Mouse (Mus musculus) cerebellum, postnatal 25 days (tissue): ENCODE data around the gene Gm10643.

Experiments
- DNase-seq, 2 experiments: peaks; one replicate each; pipeline ENCODE4 v3.0.0; 2021; ENCODE audit warnings: mixed read lengths in 2 of 2

Gene Gm10643

DNA sequence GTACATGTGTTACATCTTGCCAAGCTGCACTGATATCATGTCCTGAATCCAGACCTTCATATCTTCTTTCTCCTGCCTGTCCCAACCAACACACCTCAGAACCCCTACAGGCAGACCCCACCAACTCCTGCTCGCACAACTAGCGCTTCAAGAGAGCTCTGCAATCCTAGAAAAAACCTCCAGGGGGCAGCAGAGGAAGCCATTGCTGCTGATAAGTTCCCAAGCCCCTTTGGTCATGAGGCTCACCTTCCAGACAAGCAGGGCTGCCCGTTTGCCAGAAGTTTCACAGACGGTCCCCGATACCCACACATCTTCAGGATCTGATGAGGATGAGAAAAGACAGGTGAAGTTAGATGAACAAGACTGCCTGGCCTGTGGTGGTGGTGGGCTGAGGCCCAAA is 25.9 kb downstream of the Gm10643 start:
- peak; percentile 80 to 85 for DNase-seq

DNA sequence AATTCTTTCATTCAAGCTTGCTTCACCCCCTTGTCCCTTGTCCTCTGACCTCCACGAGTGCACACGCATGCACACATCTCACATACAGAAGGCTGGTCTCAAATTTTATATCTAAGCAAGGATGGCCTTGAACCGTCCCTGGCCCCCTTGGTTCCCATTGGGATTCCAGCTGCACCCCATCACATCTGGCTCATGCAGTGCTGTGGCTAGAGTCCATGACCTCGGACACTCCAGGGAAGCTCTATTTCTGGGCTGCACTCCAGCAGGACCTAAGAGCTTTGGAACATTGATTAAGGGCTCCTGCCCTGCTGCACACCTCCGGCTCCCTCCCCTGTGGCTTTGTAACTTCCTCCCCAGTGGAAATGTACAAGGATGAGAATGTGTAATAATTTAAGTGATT is 26.9 kb downstream of the Gm10643 start:
- no peak for DNase-seq

DNA sequence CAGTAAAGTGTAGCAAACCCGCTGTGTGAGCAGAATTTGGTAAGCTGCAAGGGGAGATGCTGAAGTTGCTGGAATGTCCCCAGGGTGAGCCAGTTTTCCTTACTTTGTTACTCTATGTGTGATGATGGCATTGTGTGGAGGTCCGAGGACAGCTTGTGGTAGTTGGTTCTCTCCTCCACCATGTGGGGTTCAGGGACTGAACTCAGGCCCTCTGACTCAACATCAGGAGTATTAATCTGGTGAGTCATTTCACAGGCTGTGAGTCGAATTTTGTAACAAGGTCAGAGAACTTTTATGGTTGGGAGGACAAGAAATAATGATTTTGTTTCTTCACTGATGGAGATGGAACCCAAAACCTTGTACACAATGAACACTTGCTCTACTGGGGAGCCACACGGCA is 32.2 kb downstream of the Gm10643 start:
- no peak for DNase-seq

DNA sequence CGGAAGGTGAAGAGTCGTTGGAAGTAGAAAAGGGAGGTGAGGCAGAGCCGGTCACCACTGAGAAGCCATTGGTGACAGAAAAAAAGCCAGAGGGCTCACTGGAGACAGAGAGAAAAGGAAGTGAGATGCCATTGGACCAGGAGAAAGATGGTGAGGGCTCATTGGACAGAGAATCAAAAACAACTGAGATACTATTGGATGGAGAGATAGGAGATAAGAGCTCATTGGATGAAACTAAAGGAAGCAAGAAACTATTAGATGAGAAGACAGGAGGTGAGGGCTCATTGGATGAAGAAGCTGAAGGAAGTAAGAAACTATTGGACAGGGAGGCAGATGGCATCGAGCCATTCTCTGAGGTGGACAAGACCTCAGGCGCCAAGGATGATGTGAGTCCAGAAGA is 35.7 kb downstream of the Gm10643 start:
- no peak for DNase-seq

DNA sequence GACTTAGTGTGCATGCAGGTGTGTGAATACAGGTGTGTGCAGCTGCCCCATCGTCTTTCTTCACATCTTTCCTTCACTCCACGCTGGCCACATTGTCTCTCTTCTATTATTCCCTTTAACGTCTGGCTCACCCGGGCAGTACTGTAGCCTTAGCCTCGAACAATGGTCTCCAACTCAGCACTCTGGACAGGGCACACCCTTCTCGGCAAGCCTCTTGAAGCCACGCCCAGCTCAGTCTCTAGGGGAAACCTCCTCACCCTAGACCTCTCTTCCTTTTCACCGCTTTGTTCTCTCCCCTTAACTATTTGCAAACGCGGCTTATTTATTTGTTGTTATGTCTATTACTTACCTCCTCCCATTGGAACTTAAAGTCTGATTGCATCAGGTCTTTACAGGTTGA is 37.5 kb downstream of the Gm10643 start:
- no peak for DNase-seq

DNA sequence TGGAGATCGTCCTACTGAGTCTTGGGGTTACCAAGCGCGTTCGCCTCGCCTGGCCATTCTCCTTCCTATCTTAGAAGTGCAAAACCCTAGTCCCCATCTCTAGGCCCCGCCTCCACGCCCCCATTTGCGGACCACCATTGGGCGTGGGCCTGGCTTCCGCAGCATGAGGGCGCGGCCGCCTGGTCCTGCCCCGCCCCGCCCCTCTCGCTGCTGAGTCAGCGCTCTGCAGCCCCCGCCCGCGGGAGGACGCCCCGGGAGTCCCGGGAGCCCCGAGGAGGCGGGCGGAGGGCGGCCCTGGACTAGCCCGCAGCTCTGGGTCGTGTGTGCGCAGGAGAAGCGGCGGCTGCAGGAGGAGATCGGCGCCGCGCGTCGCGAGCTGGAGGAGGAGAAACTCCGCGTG is 39.1 kb downstream of the Gm10643 start:
- DNase-seq = peak in 1 of 2 experiments; percentile 47

DNA sequence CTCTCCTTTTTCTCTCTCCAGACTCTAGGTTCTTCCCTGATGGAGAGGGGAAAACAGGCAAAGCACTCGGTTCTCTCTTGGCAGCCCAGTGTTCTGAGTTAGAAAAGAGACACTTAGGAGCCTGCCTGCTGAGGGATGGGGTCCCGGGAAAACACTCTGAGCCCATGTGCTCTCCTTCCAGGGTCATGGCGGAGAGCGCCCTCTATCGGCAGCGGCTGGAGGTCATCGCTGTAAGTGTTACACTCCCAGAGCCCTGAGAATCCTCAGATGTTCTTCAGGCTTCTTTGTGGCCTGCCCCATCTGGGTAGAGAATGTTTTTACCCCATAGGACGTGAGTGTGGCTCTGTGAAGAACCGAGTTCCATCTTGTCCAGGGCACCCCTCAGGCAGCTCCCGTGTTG is 40.8 kb downstream of the Gm10643 start:
- peak; percentile 51 to 66 for DNase-seq

DNA sequence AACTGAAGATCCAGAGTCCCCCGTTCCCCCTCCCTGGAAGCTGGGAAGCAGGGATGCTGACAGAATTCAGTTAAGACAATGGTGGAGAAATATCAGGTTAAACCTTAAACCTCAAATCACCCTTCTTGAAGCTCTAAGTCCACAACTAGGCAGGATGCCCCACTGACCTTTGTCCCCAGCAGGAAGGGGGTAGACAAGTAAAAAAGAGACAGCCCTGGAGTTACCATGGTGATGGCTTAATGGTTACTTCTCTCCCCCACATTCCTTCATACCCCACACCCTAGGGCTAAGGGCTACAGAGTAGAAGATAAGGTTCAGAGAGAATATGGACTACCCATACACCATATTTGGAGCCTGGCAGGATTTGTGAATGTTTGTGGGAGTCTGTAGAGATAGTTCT is 41.3 kb downstream of the Gm10643 start:
- DNase-seq = no peak

DNA sequence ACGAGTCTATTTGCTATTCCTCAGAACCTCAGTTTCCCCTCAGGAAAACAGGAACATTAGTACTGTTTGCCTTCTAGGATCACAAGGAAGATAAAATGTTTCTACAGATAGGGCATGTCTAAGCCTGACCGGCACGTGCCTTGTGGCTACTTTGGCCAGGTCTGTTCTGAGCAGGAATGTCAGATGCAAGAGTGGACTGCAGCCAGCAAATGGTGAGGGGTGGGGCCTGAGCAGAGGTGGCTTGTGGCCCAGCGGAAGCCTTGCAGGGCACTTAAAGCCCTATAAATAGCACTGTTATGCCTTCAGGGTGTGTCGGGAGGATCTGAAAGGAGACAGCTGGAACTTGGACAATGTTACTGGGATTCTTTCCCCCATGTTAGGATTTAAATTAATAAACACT is 41.9 kb downstream of the Gm10643 start:
- DNase-seq = no peak

DNA sequence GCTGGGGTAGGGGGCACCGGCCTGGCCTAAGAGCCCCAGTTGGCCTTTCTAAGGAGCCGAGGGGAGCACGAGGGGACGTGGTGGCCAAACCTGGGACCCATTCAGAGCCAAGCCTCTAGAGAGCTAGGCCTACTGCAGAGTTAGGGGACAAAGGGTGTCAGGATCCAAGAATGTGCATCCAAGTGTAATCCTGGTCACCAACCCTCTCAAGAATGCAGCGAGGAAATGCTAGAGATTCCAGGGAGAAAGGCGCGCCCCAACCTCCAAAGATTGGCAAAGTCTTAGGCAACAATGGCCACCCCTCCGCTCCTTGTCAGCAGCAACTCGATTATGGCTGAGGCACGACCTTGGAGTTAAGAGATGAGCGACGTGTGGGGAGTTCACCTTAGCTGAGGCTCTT is 43.4 kb downstream of the Gm10643 start:
- no peak for DNase-seq

DNA sequence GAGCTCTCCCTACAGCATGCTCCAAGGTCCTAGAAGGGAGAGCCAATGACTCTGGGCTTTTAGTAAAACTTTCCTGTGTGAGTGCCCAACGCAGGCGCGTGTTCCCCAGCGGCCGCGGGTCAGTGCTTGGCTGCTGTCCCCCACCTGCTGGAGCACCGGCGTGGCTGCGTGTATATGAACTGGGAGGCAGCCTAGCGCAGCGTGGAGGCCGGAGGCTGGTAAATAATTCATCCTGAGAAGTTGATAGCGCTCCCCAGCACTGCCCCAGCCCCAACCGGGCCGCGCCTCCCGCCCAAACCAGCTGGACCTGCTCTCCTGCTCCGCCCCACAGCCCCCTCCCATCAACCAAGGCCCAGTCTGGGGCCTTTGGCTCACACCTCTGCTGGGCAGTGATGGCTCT is 43.8 kb downstream of the Gm10643 start, which contains the start of gene Palm3:
Gene Palm3 (plus strand): TSS at position 376 of the 400 bp plus-strand sequence.
- no peak for DNase-seq

DNA sequence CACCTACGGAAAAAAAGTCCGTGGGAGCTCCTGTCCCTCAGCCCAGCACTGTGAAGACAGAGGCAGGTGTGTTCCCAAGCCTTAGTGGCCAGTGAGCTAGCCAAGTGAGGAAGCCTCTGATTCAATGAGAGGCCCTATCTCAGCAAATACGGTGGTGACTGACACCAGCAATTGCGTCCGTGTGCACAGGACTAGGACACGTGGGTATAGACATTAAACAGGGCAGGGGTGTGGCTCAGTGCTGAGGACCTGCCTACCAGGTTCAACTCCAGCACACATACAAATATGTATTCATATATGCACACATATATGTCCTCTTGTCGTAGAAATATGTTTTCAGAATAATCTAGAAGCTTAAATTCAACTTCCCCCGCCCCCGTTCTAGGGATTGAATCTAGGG is 45.2 kb downstream of the Gm10643 start:
- DNase-seq = no peak

DNA sequence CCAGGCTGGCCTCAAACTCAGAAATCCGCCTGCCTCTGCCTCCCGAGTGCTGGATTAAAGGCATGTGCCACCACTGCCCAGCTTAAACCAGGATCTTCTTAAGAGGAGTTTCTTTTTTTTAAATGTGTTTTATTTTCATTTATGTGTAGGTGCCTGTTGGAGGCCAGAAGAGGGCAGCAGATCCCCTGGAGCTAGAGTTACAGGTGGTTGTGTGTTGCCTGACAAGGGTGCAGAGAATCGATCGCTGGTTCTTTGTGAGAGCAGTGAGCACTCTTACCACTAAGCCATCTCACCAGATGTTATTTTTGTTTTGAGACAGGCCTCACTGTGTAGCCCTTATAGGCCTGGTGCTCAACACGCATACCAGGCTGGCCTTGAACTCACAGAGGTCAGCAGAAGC is 49.1 kb downstream of the Gm10643 start:
- no peak for DNase-seq
